Mouse (Mus musculus): ENCODE measurements around the gene Itgal.

DNA sequence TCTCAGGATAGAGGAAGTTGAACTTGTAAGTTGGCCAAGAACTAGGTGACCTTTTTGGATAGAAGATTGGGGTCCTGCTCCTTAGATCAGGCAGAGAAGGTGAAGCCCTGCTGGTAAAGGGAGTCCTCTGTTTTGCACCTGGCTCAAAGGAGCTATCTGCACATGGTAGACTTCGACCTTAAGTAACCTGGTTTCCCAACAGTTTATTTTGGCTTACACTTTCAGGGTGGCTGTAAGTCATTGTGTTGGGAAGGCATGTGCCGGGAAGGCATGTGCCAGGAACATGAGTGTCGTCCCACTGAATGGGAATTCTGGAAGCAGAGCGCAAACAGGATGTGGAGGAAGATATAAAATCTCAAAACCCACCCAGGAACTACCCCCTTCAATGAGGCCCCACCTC lies 39.5 kb downstream of the Itgal start:
- TF ChIP-seq CTCF (IDR thresholded peaks at IDR 0.05; ENCODE audit: low read depth), result no peak
- no peak for TF ChIP-seq EP300 (IDR thresholded peaks at IDR 0.05; ENCODE audit: low read depth)
